20 mouse cellular contexts compared by ENCODE assay signal in the genomic region with DNA sequence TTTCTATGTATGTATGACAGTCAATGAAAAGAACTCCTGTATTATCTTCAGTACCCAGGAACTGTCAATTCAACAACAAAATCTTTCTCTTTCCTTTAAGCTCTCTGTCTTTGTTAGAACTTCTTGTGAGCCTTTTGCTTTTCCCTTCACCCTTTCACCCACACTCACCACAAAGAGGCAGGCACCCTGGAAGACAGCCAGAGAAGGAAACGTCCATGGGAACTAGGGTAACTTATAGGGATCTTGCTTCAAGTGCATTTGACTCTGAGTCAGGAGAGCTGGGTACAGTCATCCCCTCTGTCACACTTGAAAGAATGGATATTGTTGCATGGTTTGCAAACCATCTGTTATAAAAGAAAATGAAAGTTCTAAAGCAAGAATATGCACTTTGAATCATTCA.
DNase-seq lines count a peak whose midpoint lies in the region; ATAC-seq and TF ChIP-seq lines count a peak whose summit lies in the region.
"Had no signal": no experiment of that assay in that cellular context is flagged by ENCODE, and none has a peak within 500 bp of the region (broad histone marks: within the 10 kb centered on the region; RNA-seq: fewer than 3 reads in every experiment).

No protein-coding gene starts in this region.

- TF ChIP-seq CTCF in left cerebral cortex, adult 2 months (IDR thresholded peaks at IDR 0.05), result no peak

- intact Hi-C loops in left cerebral cortex, adult 2 months (cut with DNase I), result no loop called here

- ATAC-seq in frontal cortex, adult (ENCODE audit: low TSS enrichment), result peak; percentile 70
- ATAC-seq: forebrain, embryonic 13.5 days; forebrain, postnatal 0 days; intestine, embryonic 16.5 days had no signal

- H3K27ac ChIP-seq in left cerebral cortex, adult 2 months, result no peak overlapping the region
- H3K27ac ChIP-seq: embryonic facial prominence, embryonic 10.5 days; forebrain, embryonic 13.5 days; hindbrain, embryonic 15.5 days had no signal

- H3K4me3 ChIP-seq in left cerebral cortex, adult 2 months, result no peak overlapping the region
- H3K4me3 ChIP-seq: embryonic facial prominence, embryonic 10.5 days; forebrain, embryonic 13.5 days; heart, embryonic 12.5 days; hindbrain, embryonic 15.5 days had no signal

- no peak for DNase-seq in frontal cortex, postnatal 25 days (ENCODE audit: low spot score in 2 of 2)
- DNase-seq in lung, postnatal 36 days, result peak; percentile 29
- no peak for DNase-seq in lung, postnatal 4 days
- peak; percentile 32 for DNase-seq in brain, adult 2 months (ENCODE audit: low read depth, low spot score)
- no peak for DNase-seq in spleen, postnatal 10 days (ENCODE audit: low spot score in 2 of 2)
- DNase-seq in urinary bladder, postnatal 10 days (ENCODE audit: low spot score), result no peak
- DNase-seq in left cerebral cortex, adult 2 months (ENCODE audit: extremely low spot score in 1 of 2, low spot score in 2 of 2), result no peak
- DNase-seq: adrenal gland, postnatal 25 days; cerebellum, adult 11-12 months; cerebellum, adult 9-11 months; cerebellum, postnatal 36 days; forebrain, postnatal 0 days; gastrocnemius, postnatal 36 days; heart, adult 18-20 months had no signal

Comparison
In these comparisons a context has a peak if more than half of its experiments do, and no peak if none do; other contexts are left out.
1. DNase-seq: peak in lung, postnatal 36 days (single experiment) and brain, adult 2 months (single experiment); none in frontal cortex, postnatal 25 days (0 of 2), lung, postnatal 4 days (0 of 2), spleen, postnatal 10 days (0 of 2), urinary bladder, postnatal 10 days (single experiment) and left cerebral cortex, adult 2 months (0 of 2).